Mouse (Mus musculus) cerebellum, adult 2 months (tissue): ENCODE measurements around the gene Wdr75.

ENCODE experiments used
- CTCF ChIP-seq: fragments of 200-500 bp; IDR thresholded peaks from 2 replicates; pipeline ENCODE4 v1.5.1; 2011; ENCODE audit warnings: low read depth, mild to moderate bottlenecking, control low read depth, low read length, moderate library complexity, borderline replicate concordance; ENCODE audit not compliant: insufficient read depth
- POLR2A ChIP-seq: fragments of 200-500 bp; IDR thresholded peaks from 2 replicates; pipeline ENCODE4 v1.6.1; 2011; ENCODE audit warnings: low read length, control low read depth, borderline replicate concordance; ENCODE audit not compliant: insufficient read depth

GRCm38 (mm10) chr1:45760667-45761467 lies 34.1 kb upstream of the Wdr75 start:
- TF ChIP-seq CTCF, result no peak
- no peak for TF ChIP-seq POLR2A
